Mouse (Mus musculus): ENCODE data around the gene Tfap2d. TPM values are rescaled to one million over a fixed set of nuclear protein-coding genes. Genes with fewer than 3 reads are reported as not detected.
A peak's percentile ranks its signal among the peaks of the same experiment; 100 is the strongest.

Tfap2d gene
- polyA plus RNA-seq, 1 experiment from 2014 or later, result 0.31 TPM

DNA sequence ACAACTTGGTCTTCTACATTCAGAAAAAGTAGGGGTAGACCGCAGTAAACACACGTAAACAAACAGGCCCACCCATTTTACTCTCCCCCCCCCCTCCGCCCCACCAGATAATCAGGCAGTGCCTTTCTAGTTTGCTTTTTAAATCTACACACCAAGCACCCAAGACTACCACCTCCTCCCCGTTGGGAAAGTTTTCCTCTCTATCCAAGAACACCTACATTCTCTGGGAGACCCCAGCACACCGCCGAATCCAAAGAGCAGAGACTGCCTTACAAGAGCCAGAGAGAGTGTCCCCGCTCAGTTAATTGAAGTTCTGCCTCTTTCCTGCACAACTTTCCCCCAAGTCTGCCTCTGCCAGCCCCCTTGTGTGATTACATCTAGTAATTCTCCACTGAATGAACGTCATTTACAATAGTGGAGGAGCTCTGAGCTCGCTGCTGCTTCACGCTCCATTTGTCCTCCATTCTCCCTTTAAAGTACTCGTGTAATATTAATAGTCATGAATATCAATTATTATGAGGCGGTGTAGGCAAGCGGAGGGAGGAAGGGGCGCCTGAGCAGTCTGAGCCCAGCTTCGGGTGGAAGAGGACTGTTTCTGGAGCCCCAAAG, 108.8 kb downstream of the Tfap2d start:
- H3K4me3 ChIP-seq, result peak overlapping the region; percentile 42
- no peak for ATAC-seq (ENCODE audit: insufficient number of reproducible peaks, insufficient read depth, low FRiP score, low TSS enrichment)
- H3K27ac ChIP-seq, result peak overlapping the region; percentile 67
- peaks cover 72% of the 10 kb centered on the region for H3K27me3 ChIP-seq
- WGBS, result 2% methylated on average over 15 of the region's 15 CpGs
- peak overlapping the region; percentile 21; the same call in 1 of the 2 replicates for H3K9ac ChIP-seq
- peak overlapping the region; percentile 45 for H3K4me2 ChIP-seq (replicated peaks)
- no peaks in the 10 kb centered on the region for H3K36me3 ChIP-seq
- no peaks in the 10 kb centered on the region for H3K9me3 ChIP-seq
- no peaks in the 10 kb centered on the region for H3K4me1 ChIP-seq

GRCm38 (mm10) chr1:19212691-19213090, 109.9 kb downstream of the Tfap2d start:
- Histone ChIP-seq H3K9me3 (no peaks in the 10 kb centered on the region), H3K4me1 (no peaks in the 10 kb centered on the region), H3K9ac (peak overlapping the region; percentile 27; the same call in 1 of the 2 replicates), H3K27me3 (peaks cover 74% of the 10 kb centered on the region), H3K4me2 (replicated peaks) (peak overlapping the region; percentile 14), H3K4me3 (peak overlapping the region; percentile 42), H3K36me3 (no peaks in the 10 kb centered on the region), H3K27ac (peak overlapping the region; percentile 67)
- 0% methylated on average over 4 of the region's 4 CpGs for WGBS
- ATAC-seq (ENCODE audit: insufficient number of reproducible peaks, insufficient read depth, low FRiP score, low TSS enrichment), result no peak

- no peaks in the 10 kb centered on the region for H3K36me3 ChIP-seq
- H3K4me3 ChIP-seq, result peak overlapping the region; percentile 42
- H3K27ac ChIP-seq, result peak overlapping the region; percentile 67
- no peaks in the 10 kb centered on the region for H3K9me3 ChIP-seq
- H3K27me3 ChIP-seq, result peaks cover 78% of the 10 kb centered on the region
- peak overlapping the region; percentile 14 for H3K4me2 ChIP-seq (replicated peaks)
- no peaks in the 10 kb centered on the region for H3K4me1 ChIP-seq
- ATAC-seq (ENCODE audit: insufficient number of reproducible peaks, insufficient read depth, low FRiP score, low TSS enrichment), result no peak
- WGBS, result 2% methylated on average over 4 of the region's 4 CpGs
- H3K9ac ChIP-seq, result peak overlapping the region; percentile 54; the same call in 1 of the 2 replicates
Observed at GRCm38 (mm10) chr1:19213171-19213570, 110.3 kb downstream of the Tfap2d start.

DNA sequence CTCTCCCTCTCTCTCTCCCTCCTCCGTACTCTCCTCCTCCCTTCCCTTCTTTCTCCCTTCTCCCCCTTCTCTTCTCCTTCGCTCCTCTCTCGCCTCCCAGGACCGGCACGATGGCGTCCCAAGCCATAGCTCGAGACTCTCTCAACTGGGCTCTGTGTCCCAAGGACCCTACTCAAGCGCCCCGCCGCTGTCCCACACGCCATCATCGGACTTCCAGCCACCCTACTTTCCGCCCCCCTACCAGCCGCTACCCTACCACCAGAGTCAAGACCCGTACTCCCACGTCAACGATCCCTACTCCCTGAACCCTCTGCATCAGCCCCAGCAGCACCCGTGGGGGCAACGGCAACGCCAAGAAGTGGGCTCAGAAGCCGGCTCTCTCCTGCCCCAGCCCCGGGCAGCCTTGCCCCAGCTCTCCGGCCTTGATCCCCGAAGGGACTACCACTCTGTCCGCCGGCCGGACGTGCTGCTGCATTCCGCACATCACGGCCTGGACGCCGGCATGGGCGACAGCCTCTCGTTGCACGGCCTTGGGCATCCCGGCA, 111.1 kb downstream of the Tfap2d start:
- Histone ChIP-seq H3K27ac (peak overlapping the region; percentile 81), H3K9ac (peak overlapping the region; percentile 54), H3K4me3 (peak overlapping the region; percentile 42), H3K36me3 (no peaks in the 10 kb centered on the region), H3K27me3 (peaks cover 79% of the 10 kb centered on the region), H3K9me3 (no peaks in the 10 kb centered on the region), H3K4me1 (no peaks in the 10 kb centered on the region), H3K4me2 (replicated peaks) (peak overlapping the region; percentile 38)
- no peak for ATAC-seq (ENCODE audit: insufficient number of reproducible peaks, insufficient read depth, low FRiP score, low TSS enrichment)
- 1% methylated on average over 36 of the region's 36 CpGs for WGBS

Other genes with a start within 250 kb of the Tfap2d start
- gene Tfap2b, start 105.9 kb downstream of the Tfap2d start, polyA plus RNA-seq (2016; fragmentation: Nextera tagmentation; extraction: Ambion mirVana), result 27.5 and 41.5 TPM in 2 replicates

All from embryonic facial prominence, embryonic 12.5 days (tissue).